Mouse (Mus musculus): ENCODE measurements around the gene Fmo2. TPM values are rescaled to one million over a fixed set of nuclear protein-coding genes. Genes with fewer than 3 reads are reported as not detected.

The Fmo2 gene
- polyA plus RNA-seq, 1 experiment, result not detected

- TF ChIP-seq TAL1 (IDR thresholded peaks at IDR 0.05; ENCODE audit: low read length) (no peak), GATA1 (IDR thresholded peaks at IDR 0.05; ENCODE audit: low read length) (no peak)
- no peaks in the 10 kb centered on the region for H3K4me1 ChIP-seq (ENCODE audit: control insufficient read depth)
- H3K27me3 ChIP-seq (ENCODE audit: control insufficient read depth), result no peaks in the 10 kb centered on the region
- no peak overlapping the region for H3K4me3 ChIP-seq (replicated peaks)
- H3K9me3 ChIP-seq (ENCODE audit: control insufficient read depth, low read length), result no peaks in the 10 kb centered on the region
- H3K36me3 ChIP-seq (ENCODE audit: control insufficient read depth), result no peaks in the 10 kb centered on the region
Measured at GRCm38 (mm10) chr1:162901879-162902278, 3.4 kb upstream of the Fmo2 start.

DNA sequence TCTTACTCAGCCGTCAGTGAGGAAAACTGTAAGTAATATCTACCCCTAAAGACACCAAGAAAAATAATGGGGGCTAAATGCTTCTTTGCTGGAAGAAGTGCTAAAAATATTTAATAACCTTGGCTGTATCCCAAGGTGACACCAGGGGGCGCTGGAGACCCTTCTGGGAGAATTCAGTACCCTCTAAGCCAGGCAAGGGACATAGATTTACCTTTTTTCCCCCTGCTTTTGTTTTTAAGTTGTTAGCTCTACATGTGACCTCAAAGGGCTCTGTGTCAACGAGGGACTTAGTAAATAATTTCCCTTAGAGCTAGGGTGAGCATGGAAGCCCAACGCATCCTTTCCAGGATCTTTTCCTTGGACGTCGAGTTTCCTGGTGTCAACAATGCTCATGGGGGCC, 2.6 kb downstream of the Fmo2 start:
- Histone ChIP-seq H3K4me3 (replicated peaks) (no peak overlapping the region), H3K9me3 (ENCODE audit: control insufficient read depth, low read length) (no peaks in the 10 kb centered on the region), H3K27me3 (ENCODE audit: control insufficient read depth) (no peaks in the 10 kb centered on the region), H3K4me1 (ENCODE audit: control insufficient read depth) (no peaks in the 10 kb centered on the region), H3K36me3 (ENCODE audit: control insufficient read depth) (no peaks in the 10 kb centered on the region)
- TF ChIP-seq TAL1 (IDR thresholded peaks at IDR 0.05; ENCODE audit: low read length) (no peak), GATA1 (IDR thresholded peaks at IDR 0.05; ENCODE audit: low read length) (no peak)

- H3K36me3 ChIP-seq (ENCODE audit: control insufficient read depth), result no peaks in the 10 kb centered on the region
- TF ChIP-seq TAL1 (IDR thresholded peaks at IDR 0.05; ENCODE audit: low read length) (no peak), GATA1 (IDR thresholded peaks at IDR 0.05; ENCODE audit: low read length) (no peak)
- H3K4me1 ChIP-seq (ENCODE audit: control insufficient read depth), result no peaks in the 10 kb centered on the region
- no peak overlapping the region for H3K4me3 ChIP-seq (replicated peaks)
- H3K9me3 ChIP-seq (ENCODE audit: control insufficient read depth, low read length), result no peaks in the 10 kb centered on the region
- no peaks in the 10 kb centered on the region for H3K27me3 ChIP-seq (ENCODE audit: control insufficient read depth)
Measured at GRCm38 (mm10) chr1:162893014-162893413, 5.5 kb downstream of the Fmo2 start.

DNA sequence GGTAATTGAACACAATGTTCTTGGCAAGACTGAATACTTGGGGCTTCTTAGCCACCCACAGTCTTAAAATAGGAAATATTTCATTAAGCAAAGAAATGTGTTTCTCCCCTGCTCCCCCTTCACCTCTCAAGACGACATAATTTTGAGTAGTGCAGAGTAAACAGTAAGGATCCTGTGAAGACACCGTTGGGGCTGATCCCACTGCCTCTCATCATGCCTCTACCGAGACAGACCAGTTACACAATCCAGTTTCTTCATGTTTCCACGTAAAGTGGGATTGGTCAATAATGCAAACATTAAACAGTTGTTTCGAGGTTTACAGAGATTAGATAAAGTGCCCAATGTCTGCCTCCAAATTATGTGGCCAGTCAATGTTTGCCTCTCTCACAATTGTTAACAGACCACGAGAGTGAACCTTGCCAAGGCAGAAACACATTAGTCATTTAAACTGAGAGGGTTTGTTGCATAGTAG, 6.5 kb downstream of the Fmo2 start:
- Histone ChIP-seq H3K36me3 (ENCODE audit: control insufficient read depth) (no peaks in the 10 kb centered on the region), H3K27me3 (ENCODE audit: control insufficient read depth) (no peaks in the 10 kb centered on the region), H3K4me1 (ENCODE audit: control insufficient read depth) (no peaks in the 10 kb centered on the region), H3K9me3 (ENCODE audit: control insufficient read depth, low read length) (no peaks in the 10 kb centered on the region; the same call in 1 of the 2 replicates), H3K4me3 (replicated peaks) (no peak overlapping the region)
- TF ChIP-seq TAL1 (IDR thresholded peaks at IDR 0.05; ENCODE audit: low read length), result no peak
- TF ChIP-seq GATA1 (IDR thresholded peaks at IDR 0.05; ENCODE audit: low read length), result no peak

DNA sequence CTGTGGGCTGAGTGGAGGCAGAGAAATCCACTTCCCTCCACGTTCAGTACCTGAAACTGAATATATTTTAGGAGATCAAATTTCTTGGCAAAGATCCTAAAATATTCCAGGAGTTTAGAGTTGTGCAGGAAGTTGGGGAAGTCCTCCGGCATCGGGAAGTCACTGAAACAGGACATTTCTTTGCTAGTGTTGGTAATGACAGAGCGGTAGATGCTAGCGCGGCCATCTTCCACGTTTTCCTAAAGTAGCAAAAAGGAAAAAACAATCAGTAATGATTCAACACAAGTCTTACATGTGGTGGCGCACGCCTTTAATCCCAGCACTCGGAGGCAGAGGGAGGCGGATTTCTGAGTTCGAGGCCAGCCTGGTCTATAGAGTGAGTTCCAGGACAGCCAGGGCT, 9.9 kb downstream of the Fmo2 start:
- Histone ChIP-seq H3K4me3 (replicated peaks) (no peak overlapping the region), H3K36me3 (ENCODE audit: control insufficient read depth) (no peaks in the 10 kb centered on the region), H3K27me3 (ENCODE audit: control insufficient read depth) (no peaks in the 10 kb centered on the region), H3K9me3 (ENCODE audit: control insufficient read depth, low read length) (no peaks in the 10 kb centered on the region; the same call in 1 of the 2 replicates), H3K4me1 (ENCODE audit: control insufficient read depth) (no peaks in the 10 kb centered on the region)
- no peak for TF ChIP-seq GATA1 (IDR thresholded peaks at IDR 0.05; ENCODE audit: low read length)
- no peak for TF ChIP-seq TAL1 (IDR thresholded peaks at IDR 0.05; ENCODE audit: low read length)

DNA sequence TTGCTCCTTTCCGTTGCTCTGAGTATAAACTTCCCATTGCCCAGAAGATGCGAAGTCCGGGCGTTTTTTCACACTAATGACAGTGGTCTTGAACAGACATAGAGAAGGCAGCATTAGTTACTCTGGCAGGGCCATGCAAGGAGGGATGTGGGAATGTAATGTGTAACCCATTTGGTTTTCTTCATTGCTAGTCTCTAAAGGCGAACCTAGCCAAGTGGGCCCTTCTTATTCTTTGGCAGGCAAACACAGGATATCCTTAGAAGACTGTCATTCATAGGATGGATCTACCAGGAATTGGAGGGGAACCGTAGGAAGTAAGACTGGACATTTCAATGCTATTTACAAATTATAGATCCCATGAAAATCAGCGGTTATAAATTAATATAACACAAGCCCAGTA, 10.9 kb downstream of the Fmo2 start:
- no peaks in the 10 kb centered on the region for H3K4me1 ChIP-seq (ENCODE audit: control insufficient read depth)
- no peaks in the 10 kb centered on the region; the same call in 1 of the 2 replicates for H3K9me3 ChIP-seq (ENCODE audit: control insufficient read depth, low read length)
- TF ChIP-seq TAL1 (IDR thresholded peaks at IDR 0.05; ENCODE audit: low read length) (no peak), GATA1 (IDR thresholded peaks at IDR 0.05; ENCODE audit: low read length) (no peak)
- H3K36me3 ChIP-seq (ENCODE audit: control insufficient read depth), result no peaks in the 10 kb centered on the region
- no peaks in the 10 kb centered on the region for H3K27me3 ChIP-seq (ENCODE audit: control insufficient read depth)
- no peak overlapping the region for H3K4me3 ChIP-seq (replicated peaks)

DNA sequence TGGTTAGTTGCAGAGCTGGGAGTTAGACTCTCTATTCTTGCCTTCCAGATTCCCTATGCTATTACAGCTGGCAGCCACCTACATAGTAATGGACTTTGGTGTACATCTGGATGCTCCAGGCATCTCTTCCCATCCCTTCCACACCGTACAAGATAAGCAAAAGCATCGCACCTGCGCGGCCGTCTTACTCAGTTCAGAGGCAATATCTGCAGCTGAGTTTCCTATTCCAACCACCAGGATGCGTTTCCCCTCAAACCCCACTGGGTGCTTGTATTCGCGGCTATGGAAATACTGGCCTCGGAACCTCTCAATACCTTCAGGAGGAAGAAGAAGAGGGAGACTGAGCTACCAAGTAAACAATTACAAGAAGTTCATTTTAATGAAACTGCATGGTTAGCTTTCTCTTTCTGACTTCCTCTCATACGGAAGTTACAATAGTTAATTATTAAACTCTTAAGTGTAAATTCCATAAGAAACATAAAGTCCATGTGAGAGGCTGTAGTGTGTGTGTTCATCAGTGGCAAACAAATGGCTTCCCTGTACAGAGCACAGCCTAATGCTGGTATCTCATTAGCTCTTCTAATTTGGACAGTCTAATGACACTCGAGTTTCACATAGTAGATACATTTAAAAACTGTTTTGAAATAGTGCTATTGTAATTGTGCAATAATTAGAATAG, 12.2 kb downstream of the Fmo2 start:
- Histone ChIP-seq H3K4me3 (replicated peaks) (no peak overlapping the region), H3K9me3 (ENCODE audit: control insufficient read depth, low read length) (no peaks in the 10 kb centered on the region; the same call in 1 of the 2 replicates), H3K4me1 (ENCODE audit: control insufficient read depth) (no peaks in the 10 kb centered on the region), H3K27me3 (ENCODE audit: control insufficient read depth) (no peaks in the 10 kb centered on the region), H3K36me3 (ENCODE audit: control insufficient read depth) (no peaks in the 10 kb centered on the region)
- TF ChIP-seq GATA1 (IDR thresholded peaks at IDR 0.05; ENCODE audit: low read length), result no peak
- TF ChIP-seq TAL1 (IDR thresholded peaks at IDR 0.05; ENCODE audit: low read length), result no peak

- no peak for TF ChIP-seq TAL1 (IDR thresholded peaks at IDR 0.05; ENCODE audit: low read length)
- TF ChIP-seq GATA1 (IDR thresholded peaks at IDR 0.05; ENCODE audit: low read length), result no peak
- H3K4me1 ChIP-seq (ENCODE audit: control insufficient read depth), result no peaks in the 10 kb centered on the region
- H3K4me3 ChIP-seq (replicated peaks), result no peak overlapping the region
- H3K27me3 ChIP-seq (ENCODE audit: control insufficient read depth), result no peaks in the 10 kb centered on the region
- no peaks in the 10 kb centered on the region for H3K36me3 ChIP-seq (ENCODE audit: control insufficient read depth)
- H3K9me3 ChIP-seq (ENCODE audit: control insufficient read depth, low read length), result no peaks in the 10 kb centered on the region; the same call in 1 of the 2 replicates
Measured at GRCm38 (mm10) chr1:162882681-162883080, 15.8 kb downstream of the Fmo2 start.

GRCm38 (mm10) chr1:162879595-162880369, 18.7 kb downstream of the Fmo2 start:
- TF ChIP-seq GATA1 (IDR thresholded peaks at IDR 0.05; ENCODE audit: low read length) (no peak), TAL1 (IDR thresholded peaks at IDR 0.05; ENCODE audit: low read length) (no peak)
- no peaks in the 10 kb centered on the region for H3K27me3 ChIP-seq (ENCODE audit: control insufficient read depth)
- no peaks in the 10 kb centered on the region for H3K36me3 ChIP-seq (ENCODE audit: control insufficient read depth)
- H3K9me3 ChIP-seq (ENCODE audit: control insufficient read depth, low read length), result no peaks in the 10 kb centered on the region
- H3K4me3 ChIP-seq (replicated peaks), result no peak overlapping the region
- H3K4me1 ChIP-seq (ENCODE audit: control insufficient read depth), result no peaks in the 10 kb centered on the region
